Mouse (Mus musculus): ENCODE measurements around the gene Zfp772. TPM values are rescaled to one million over a fixed set of nuclear protein-coding genes. Genes with fewer than 3 reads are reported as not detected.
"Not testable (repeated sequence)": the region's sequence is repeated elsewhere in the genome, so short reads cannot be mapped to it uniquely, and the experiment has no call there.

The Zfp772 gene
- total RNA-seq (2021), result 1 to 10 TPM; 6.9 to 7.1 TPM
- long read RNA-seq, experiment 1, partial matches to known transcripts, result 0 of 2 reads
- long read RNA-seq, experiment 1, other reads (novel, unspliced or antisense), result 0 of 2 reads
- long read RNA-seq, experiment 2, transcript Zfp772-201 (5 exons, 2,777 nt), result major isoform, 5 of 7 reads
- long read RNA-seq, experiment 2, partial matches to known transcripts, result 1 of 7 reads
- long read RNA-seq, experiment 2, other reads (novel, unspliced or antisense), result 1 of 7 reads

GRCm38 (mm10) chr7:7209313-7210151, at the start of gene Zfp772:
Gene Zfp772 (minus strand): TSS chr7:7209998.
- peak; percentile 36 to 71 for DNase-seq (ENCODE audit: low spot score in 2 of 2)

DNA sequence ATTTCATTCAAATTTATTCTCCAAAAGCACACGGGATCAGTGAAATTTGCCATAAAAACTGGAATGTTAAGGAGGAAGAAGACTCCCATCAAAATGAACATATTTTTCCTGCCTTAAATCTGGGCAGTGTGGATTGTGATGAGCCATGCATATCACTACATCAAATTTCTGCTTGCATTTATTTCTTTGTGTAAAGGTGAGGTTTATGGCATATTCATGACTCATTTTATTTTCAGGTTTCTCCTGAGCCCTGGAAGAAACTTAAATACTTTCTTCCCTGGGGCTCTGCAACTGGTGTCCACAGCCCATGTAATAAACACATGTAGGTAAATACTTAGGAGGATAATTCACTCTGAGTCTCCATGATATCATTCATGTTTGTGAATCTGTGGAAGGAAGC, 37.4 kb upstream of the Zfp772 start, which contains the start of gene Vmn2r29:
Gene Vmn2r29, minus strand, starts transcription at position 101 of the 400 bp plus-strand sequence.
- not testable (repeated sequence) for DNase-seq (ENCODE audit: low spot score in 2 of 2)

GRCm38 (mm10) chr7:7188191-7188942, 21.4 kb downstream of the Zfp772 start:
- DNase-seq (ENCODE audit: low spot score in 2 of 2), result peak; percentile 70 to 73

GRCm38 (mm10) chr7:7187417-7188190, 22.2 kb downstream of the Zfp772 start:
- peak in 1 of 2 experiments; percentile 3 for DNase-seq (ENCODE audit: low spot score in 2 of 2)

GRCm38 (mm10) chr7:7185897-7186296, 23.9 kb downstream of the Zfp772 start:
- no peak for DNase-seq (ENCODE audit: low spot score in 2 of 2)

DNA sequence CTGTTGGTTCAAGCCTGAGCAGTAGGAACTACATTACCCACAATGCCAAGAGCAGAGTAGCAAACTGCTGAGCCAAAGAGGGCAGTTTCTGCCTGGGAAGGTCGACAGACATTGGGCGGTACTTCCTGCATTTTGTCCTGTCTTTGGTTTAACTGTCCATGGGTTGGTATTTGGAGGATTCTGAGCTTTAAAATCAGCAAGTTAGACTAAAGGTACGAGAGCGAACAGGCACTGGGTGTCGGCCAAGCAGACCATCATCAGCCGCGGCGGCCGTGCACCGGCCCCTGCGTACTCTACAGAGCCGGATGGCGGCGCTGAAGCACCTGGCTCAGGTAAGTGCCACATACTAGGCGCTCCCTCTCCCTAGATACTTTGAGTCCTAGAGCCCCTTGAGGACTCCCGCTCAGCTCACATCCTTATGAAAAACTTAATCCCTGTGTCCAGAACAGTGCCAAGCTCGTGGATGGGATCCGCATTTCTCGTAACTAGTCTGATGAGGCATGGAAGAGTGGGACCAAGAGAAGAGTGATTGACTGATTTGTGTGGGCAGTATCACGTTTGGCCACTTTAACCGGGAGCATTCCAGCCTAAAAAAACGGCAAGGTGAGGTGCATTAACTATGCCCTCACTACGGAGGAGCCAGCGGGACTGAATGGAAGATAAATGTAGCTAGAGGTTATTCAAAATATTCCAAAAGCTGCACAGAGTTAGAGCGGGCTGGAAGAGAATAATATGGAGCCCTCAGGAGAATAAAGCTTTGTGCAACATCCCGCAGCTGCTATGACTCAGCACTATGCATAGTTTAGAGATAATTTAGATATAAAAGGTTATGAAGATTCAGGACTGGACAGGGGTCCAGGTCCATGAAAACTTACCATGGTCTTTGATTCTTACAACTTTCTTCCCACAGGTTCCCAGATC, 38.3 kb downstream of the Zfp772 start, which contains the start of gene Zfp418:
Gene Zfp418, plus strand, starts transcription at position 104 of the 921 bp plus-strand sequence.
- DNase-seq (ENCODE audit: low spot score in 2 of 2), result peak; percentile 55 to 88

Other genes starting within 250 kb of the Zfp772 start
- not detected for gene Aurkc, start 214.7 kb downstream of the Zfp772 start, total RNA-seq (2021)
- 10 to 100 TPM; 13.0 to 13.4 TPM for gene Zfp954, start 88.5 kb downstream of the Zfp772 start, total RNA-seq (2021)
- 1 to 10 TPM; 1.8 to 2.2 TPM for gene Zfp773, start 73.2 kb downstream of the Zfp772 start, total RNA-seq (2021)
- 1 to 10 TPM; 5.0 to 6.2 TPM for gene Zfp418, start 38.7 kb downstream of the Zfp772 start, total RNA-seq (2021)
- 1 to 10 TPM; 1.7 to 2.2 TPM for gene Vmn2r29, start 37.3 kb upstream of the Zfp772 start, total RNA-seq (2021)
- gene Gm45844, start 68.3 kb upstream of the Zfp772 start, total RNA-seq (2021), result 10 to 100 TPM; 10.6 to 12.7 TPM
- gene Clcn4, start 90.9 kb upstream of the Zfp772 start, total RNA-seq (2021), result 100 to 1,000 TPM; 150 to 160 TPM
- gene Vmn2r30, start 127.6 kb upstream of the Zfp772 start, total RNA-seq (2021), result under 1 TPM; 0.17 to 0.18 TPM
- gene Gm45783, start 164.6 kb upstream of the Zfp772 start, total RNA-seq (2021), result not detected
- under 1 TPM in 1 of 2 experiments, not detected in 1; 0.05 TPM for gene Vmn2r31, start 189.7 kb upstream of the Zfp772 start, total RNA-seq (2021)

Data from layer of hippocampus, postnatal 14 days (tissue).